Mouse (Mus musculus) right cerebral cortex, postnatal 25 days (tissue): ENCODE results near the gene Scube1.

Experiments used
- DNase-seq: peaks from one replicate; pipeline ENCODE4 v3.0.0; 2022

Scube1 gene

DNA sequence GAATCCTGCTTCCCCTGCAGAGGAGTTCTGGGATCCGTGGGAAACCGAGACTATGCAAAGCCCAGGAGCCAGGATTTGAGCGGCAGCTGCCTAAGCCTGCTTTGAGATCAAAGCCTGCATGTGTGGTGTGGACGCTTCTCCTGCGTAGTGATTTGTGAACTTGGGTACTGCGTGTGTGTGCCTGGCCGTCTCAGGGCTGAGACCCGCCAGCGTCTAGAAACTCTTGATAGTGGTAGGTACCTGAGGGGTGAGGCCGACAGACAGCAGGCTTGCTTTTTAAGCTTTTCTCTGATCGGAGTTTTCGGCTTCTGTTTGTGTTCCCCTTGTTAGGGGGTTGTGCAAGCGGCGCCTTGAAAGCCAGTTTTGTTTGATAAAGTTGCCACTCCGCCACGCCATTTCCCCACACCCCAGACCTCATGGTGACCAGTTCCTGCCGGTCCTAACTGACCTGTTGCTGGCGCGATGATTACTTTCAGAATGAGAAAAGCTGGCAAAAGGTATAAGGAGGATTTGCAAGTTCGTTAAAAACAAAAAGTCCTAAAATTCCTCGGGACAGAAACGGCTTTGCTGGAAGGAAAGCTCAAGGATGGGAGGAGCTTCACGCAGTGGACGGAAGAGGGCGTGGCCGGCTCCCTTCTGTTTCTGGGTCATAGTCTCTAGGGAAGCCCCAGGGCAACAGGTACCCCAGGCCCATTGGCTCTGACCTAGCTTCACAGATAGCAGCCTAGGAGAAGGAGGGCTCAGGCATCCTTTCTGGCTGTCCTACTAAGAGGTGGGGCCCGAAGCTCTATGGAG lies 160.8 kb downstream of the Scube1 start:
- no peak for DNase-seq

DNA sequence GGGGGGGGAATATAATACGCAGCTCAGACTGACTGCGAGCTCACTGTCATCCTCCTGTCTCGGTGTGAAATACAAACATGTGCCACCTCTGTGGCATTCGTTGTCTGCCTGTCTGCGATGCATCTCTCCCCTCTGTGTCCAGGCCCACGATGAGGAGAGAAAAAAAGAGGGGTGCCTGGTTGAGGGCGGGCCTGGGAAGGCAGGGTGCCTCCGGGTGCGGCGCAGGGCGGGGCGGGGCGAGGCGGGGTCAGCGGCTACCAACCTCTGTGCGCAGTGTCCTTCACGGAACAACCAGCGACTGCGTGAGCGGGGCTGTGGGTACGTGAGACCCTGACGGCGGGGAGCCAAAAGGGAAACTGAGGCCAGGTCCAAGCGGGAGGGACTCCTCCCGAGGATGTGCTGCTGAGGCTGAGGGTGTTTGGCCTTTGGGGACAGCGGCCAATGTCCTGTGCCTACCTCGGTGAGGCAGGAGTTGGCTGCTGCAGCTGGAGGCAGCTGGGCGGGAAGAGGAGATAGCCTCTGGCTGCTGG lies 161.4 kb downstream of the Scube1 start, which contains the start of the genes Tspo and Mcat:
Gene Tspo, plus strand, starts transcription at position 266 of the 530 bp plus-strand sequence.
Gene Mcat, minus strand, starts transcription at position 461 of the 530 bp plus-strand sequence.
- DNase-seq: no peak

DNA sequence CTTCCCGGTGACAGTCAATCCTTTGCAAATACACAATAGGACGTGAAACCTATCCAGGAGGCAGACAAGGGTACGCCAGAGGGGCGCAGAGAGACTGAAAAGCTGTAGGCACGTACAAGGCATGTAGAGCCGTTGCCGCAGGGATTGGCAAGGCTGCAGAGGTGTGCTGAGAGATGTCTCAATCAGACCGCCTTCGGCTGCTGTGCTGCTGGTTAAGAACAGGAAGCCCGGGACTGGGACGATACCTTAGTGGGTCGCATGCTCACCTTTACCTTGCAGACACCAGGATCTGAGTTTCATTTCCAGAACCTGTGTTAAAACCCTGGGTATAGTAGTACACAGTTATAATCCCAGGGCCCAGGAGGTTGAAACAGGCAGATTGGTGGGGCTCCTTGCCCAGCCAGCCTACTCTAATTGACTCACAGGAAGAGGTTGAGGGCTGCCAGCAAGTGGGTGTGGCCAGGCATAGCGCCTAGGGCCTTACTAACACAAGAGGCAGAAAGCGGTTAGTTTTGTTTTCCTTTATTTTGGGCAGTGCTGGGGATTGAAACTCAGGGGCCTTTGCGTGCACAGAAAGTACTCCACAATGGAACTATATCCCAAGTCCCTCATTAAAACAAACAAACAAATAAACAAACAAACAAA lies 162.1 kb downstream of the Scube1 start:
- DNase-seq: peak; percentile 49

DNA sequence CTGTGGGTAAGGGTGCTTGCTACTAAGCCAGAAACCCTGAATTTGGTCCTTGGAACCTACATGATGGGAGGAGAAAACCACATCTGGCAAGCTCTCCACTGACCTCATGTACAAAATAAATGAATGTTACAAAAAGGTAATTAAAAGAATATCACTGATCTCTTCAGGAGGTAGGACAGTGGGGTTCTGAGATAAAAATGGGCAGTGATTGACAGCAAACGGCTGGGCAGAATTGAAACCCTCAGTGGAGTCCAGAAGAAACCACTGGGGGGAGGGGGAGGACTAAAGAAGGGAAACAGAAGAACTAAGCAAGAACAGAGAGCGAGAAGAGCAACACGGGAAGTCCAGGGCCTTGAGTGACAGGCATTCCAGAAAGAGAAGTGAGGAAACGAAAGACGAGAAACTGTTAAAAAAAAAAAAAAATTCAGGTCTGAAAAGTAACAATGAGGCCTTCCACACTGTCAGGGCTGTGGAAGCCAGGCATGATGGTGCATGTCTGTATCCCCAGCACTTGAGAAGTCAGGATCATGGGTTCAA lies 163.8 kb downstream of the Scube1 start:
- no peak for DNase-seq

DNA sequence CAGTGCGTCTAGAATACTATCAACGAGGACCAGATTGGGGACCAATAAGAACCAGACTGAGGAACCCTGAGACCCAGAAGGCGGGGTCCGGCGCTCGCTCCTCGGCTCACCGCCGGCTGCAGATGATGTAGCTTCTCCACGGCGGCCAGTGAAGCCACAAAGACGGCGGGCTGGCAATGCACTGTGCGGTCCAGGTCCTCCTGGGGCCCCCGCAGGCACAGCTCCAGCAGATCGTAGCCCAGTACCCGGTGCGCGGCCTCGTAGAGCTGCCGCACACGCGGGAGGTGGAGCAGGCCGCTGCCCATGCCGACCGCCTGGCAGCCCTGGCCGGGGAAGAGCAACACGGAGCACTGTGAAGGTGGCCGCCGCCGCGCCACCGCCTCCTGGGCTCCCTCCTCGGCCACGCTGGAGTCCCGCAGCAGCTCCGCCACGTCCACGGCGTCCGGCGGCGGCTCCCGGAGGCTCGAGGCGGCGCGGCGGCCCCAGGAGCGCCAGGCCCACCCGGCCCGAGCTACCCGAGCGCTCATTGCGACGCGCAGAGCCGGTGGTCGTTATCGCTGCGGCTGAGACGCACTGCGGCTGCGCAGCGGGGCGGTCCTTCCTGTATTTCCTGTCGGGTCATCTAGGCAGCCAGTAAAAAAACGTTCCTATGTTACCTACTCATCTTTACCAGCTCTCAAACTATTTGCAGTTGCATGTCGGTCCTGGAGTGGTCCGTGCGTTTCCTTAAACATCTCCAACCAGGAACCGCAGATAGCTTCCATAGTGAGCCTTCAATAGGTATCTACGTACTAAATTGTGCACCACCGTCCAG lies 169.5 kb downstream of the Scube1 start:
- peak; percentile 87 for DNase-seq
